Comparison of ENCODE assay signal across 8 mouse cellular contexts in the genomic region with DNA sequence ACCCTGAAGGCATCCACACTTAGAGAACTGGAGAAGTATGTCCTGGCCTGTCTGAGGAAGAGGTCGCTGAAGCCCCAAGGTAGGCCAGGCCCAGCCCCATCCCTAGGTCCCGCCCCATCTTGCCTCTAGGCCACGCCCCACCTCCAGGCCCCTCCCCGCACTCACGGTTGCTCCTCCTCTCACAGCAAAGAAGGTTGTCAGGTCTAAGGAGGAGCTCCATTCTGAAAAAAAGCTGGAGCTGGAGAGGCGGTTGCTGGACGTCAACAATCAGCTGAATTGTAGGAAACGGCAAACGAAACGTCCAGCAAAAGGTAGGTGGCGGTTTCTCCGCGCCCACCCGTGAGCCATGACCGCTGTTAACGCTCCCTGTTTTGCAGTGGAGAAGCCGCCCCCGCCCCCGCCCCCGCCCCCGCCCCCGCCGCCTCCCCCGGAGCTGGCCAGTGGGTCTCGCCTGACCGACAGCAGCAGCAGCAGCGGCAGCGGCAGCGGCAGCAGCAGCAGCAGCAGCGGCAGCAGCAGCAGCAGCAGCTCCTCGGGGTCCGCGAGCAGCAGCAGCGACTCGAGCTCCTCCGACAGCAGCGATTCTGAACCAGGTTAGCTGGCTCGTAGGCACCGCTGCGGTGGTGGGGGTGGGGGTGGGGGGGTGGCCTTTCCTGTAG. TPM values are rescaled to one million over a fixed set of nuclear protein-coding genes. Genes with fewer than 3 reads are reported as not detected.
DNase-seq lines count a peak whose midpoint lies in the region; ATAC-seq lines count a peak whose summit lies in the region.

No protein-coding gene starts in this region.

- peak; percentile 89 for DNase-seq in adipocyte (ENCODE audit: low spot score)
- DNase-seq in embryo, embryonic 10 days (ENCODE audit: low spot score) = peak; percentile 91
- peak; percentile 89 for DNase-seq in gastrocnemius, postnatal 10 days
- DNase-seq in induced T-regulatory cell, adult 2 months (ENCODE audit: low read depth) = peak; percentile 90
- peak; percentile 59 to 90 for DNase-seq in left cerebral cortex, adult 9 months (ENCODE audit: low spot score in 2 of 2)
- peak; percentile 78 for DNase-seq in right cerebral cortex, postnatal 14 days
- peak; percentile 87 to 91 for DNase-seq in urinary bladder, postnatal 36 days (ENCODE audit: low spot score in 2 of 2)

- peak; percentile 100 for ATAC-seq in megakaryocyte progenitor cell, adult 5-6 weeks (replicated peaks; ENCODE audit: poor library complexity)

RNA-seq across cellular contexts. Expression of a gene that starts 28.6 kb away (rescaled TPM):
- total RNA-seq in gastrocnemius, postnatal 10 days (2021) = 1 to 10 TPM; 4.3 to 4.4 TPM
- 0.05 and 0.68 TPM in 2 replicates for total RNA-seq in megakaryocyte progenitor cell, adult 5-6 weeks (2015)
- total RNA-seq in megakaryocyte progenitor cell, adult 5-6 weeks (2017) = 0.30 and 0.58 TPM in 2 replicates

RNA-seq across cellular contexts. Expression of a gene that starts 43.0 kb away (rescaled TPM):
- total RNA-seq in gastrocnemius, postnatal 10 days (2021) = 1 to 10 TPM; 3.1 to 3.5 TPM
- total RNA-seq in megakaryocyte progenitor cell, adult 5-6 weeks (2015) = not detected in 2 replicates
- total RNA-seq in megakaryocyte progenitor cell, adult 5-6 weeks (2017) = not detected in 2 replicates

Comparison
In these comparisons a context has a peak if more than half of its experiments do, and no peak if none do; other contexts are left out.
1. Peak in every context shown above with its lines: DNase-seq and ATAC-seq.
2. RNA of a gene that starts 43.0 kb away (total RNA-seq): 3.1 to 3.5 TPM in gastrocnemius, postnatal 10 days; not detected in megakaryocyte progenitor cell, adult 5-6 weeks; every median in the first group is over 4 times any median in the second.